Mouse (Mus musculus) E14TG2a.4 (cell line): ENCODE data around the gene Aip.

Experiments
- CTCF ChIP-seq: conservative IDR thresholded peaks from 2 replicates; pipeline ENCODE4 v1.5.1; 2014; ENCODE audit warnings: low read length
- NANOG ChIP-seq: IDR thresholded peaks from 2 replicates; pipeline ENCODE4 v1.6.1; 2014; ENCODE audit warnings: borderline replicate concordance, low read length, mixed read lengths
- POU5F1 ChIP-seq: IDR thresholded peaks from 2 replicates; pipeline ENCODE4 v1.6.1; 2014; ENCODE audit warnings: low read length, borderline replicate concordance

DNA sequence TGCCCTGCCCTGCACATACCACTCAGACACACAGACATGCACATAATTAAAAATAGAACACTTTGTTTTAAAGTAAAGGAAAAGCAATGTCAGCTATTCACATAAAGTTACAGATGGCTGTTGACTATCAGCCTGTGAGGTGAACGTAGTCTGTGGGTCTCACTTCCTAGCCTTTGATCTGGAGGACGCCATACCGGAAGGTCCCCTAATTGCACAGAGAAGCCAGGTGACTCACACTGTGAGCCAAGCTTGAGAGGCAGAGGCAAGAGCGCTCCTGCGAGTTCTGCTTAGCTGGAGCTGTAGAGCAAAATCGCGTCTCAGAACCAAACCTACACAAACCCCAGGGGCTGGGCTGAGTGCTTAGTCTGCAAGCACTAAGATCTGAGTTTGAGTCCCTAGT lies 31.9 kb downstream of the Aip start:
- TF ChIP-seq CTCF (no peak), POU5F1 (no peak), NANOG (no peak)
